Mouse (Mus musculus): ENCODE measurements around the gene Kdm8. TPM values are rescaled to one million over a fixed set of nuclear protein-coding genes. Genes with fewer than 3 reads are reported as not detected.
"Not testable (repeated sequence)": the region's sequence is repeated elsewhere in the genome, so short reads cannot be mapped to it uniquely, and the experiment has no call there.

Kdm8 gene
- polyA plus RNA-seq, 1 experiment from 2014 or later = 5.4 TPM

DNA sequence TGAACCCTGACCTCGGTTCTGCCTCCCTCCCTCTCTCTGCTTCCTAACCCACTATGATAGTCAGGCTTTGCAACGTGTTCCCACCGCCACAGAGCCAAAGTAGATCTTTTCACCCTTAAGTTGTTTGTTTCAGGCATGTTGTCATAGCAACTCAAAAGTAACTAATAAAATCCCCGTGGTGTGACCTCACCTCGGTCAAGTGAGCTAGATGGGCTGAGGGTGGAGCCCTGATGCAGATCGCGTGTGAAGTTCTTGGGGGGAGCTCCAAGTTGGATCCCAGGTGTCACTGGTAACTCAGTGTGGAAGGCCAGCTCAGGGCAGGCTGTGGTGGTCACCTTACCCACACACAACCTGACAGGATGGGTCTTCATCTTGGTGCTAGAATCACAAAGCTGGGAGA, 16.1 kb upstream of the Kdm8 start:
- Histone ChIP-seq H3K4me3 (no peak overlapping the region), H3K4me2 (no peak overlapping the region), H3K4me1 (replicated peaks) (no peaks in the 10 kb centered on the region), H3K9me3 (0 out of 2 replicates have a peak, but pooled peaks cover 4% of the 10 kb centered on the region), H3K9ac (no peak overlapping the region), H3K27ac (replicated peaks) (no peak overlapping the region), H3K27me3 (no peaks in the 10 kb centered on the region), H3K36me3 (no peaks in the 10 kb centered on the region)
- ATAC-seq (ENCODE audit: low FRiP score, low read depth) = no peak
- 85% methylated on average over 7 of the region's 7 CpGs for WGBS

DNA sequence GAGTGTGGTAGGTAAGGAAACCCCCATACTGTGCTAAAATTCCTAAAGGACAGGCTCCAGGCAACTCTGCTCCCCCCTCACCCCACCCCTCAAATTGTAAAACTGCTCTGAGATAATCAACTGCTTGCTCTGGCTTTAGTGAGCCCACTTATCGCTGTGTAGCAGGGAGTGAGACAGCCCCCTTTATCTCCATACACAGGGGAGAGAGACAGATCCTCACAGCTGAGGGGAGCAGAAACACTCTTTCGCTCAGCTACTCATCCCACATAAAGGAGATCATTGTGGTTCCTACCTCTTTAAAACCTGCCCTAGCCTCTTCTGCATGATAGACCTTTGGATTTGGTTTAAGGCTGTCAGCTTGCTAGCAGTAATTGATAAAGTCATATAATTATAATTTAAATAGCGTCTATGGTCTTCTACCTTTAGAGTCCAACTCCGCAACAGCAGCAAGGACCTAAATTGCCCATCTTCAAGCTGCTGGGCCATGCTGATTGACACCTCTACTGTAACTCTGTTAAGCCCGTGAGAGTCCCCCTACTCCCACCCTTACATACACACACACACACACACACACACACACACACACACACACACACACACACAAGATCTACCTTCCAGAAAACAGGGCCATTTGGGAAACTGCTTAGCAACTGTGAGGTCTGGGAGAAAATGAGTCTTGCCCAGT, 15.5 kb upstream of the Kdm8 start:
- H3K27ac ChIP-seq (replicated peaks); H3K9ac ChIP-seq; H3K4me3 ChIP-seq; H3K27me3 ChIP-seq; H3K4me1 ChIP-seq (replicated peaks); H3K9me3 ChIP-seq; H3K36me3 ChIP-seq; H3K4me2 ChIP-seq: not testable (repeated sequence)
- 81% methylated on average over 5 of the region's 5 CpGs for WGBS
- 0 out of 2 replicates have a peak, but pooled peaks have one; percentile 15 for ATAC-seq (ENCODE audit: low FRiP score, low read depth)

DNA sequence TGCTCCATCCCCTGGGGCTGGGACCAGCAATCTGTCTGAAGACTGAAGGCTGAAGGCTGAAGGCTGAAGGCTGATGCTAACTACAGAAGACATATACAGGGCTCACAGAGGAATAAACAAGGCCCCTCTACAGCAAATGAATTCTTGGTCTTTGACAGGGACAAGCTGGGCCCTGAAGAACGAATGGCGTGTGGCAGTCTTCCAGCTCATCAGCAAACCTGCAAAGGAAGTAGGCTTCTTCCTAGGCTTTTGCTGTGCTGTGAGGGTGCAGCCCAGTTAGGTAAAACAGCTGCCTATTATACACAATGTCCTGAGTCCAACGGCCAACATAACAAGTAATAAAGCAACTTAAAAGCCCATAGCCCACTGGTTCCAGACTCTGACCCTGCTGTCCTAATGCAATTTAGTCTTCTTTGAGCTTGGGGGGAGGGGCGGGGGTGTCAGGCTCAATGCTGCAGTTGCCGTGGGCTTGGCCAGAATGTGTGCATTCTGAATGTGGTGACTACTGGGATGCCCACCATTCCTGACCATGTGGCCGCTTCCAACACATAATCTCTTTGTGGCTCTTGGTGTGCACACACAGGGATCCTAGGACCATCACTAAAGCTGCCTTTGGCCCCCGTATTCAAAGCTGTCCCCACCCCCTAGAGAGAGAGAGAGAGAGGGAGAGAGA, 14.2 kb upstream of the Kdm8 start:
- Histone ChIP-seq H3K4me3 (no peak overlapping the region), H3K4me1 (replicated peaks) (no peaks in the 10 kb centered on the region), H3K27me3 (no peaks in the 10 kb centered on the region), H3K9ac (no peak overlapping the region), H3K36me3 (no peaks in the 10 kb centered on the region), H3K9me3 (0 out of 2 replicates have a peak, but pooled peaks cover 4% of the 10 kb centered on the region), H3K4me2 (no peak overlapping the region), H3K27ac (replicated peaks) (no peak overlapping the region)
- 63% methylated on average over 7 of the region's 7 CpGs for WGBS
- no peak for ATAC-seq (ENCODE audit: low FRiP score, low read depth)

DNA sequence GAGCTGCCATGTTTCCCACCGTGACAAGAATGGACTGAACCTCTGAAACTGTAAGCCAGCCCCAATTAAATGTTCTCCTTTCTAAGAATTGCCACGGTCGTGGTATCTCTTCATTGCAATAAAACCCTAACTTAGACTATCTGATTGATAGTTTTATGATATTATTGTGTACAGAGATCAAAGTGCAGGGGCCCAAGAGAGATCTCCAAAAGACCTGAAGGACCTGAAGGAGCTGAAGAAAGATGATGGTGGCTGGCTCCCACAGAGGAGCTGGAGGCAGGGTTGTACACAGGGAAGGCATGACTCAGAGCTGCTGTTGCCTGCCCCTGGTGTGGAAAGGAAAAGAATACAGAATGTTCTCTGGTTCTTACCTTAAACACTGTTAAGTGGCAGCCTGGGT, 10.6 kb upstream of the Kdm8 start:
- WGBS = 87% methylated on average over 3 of the region's 3 CpGs
- H3K27ac ChIP-seq (replicated peaks) = no peak overlapping the region
- 0 out of 2 replicates have a peak, but pooled peaks cover 4% of the 10 kb centered on the region for H3K9me3 ChIP-seq
- H3K4me1 ChIP-seq (replicated peaks) = no peaks in the 10 kb centered on the region
- H3K36me3 ChIP-seq = no peaks in the 10 kb centered on the region
- no peaks in the 10 kb centered on the region for H3K27me3 ChIP-seq
- ATAC-seq (ENCODE audit: low FRiP score, low read depth) = no peak
- no peak overlapping the region for H3K9ac ChIP-seq
- no peak overlapping the region for H3K4me3 ChIP-seq
- no peak overlapping the region for H3K4me2 ChIP-seq

GRCm38 (mm10) chr7:125434666-125435290, 9.7 kb upstream of the Kdm8 start:
- no peak overlapping the region for H3K9ac ChIP-seq
- H3K36me3 ChIP-seq = no peaks in the 10 kb centered on the region
- H3K4me2 ChIP-seq = no peak overlapping the region
- H3K27me3 ChIP-seq = no peaks in the 10 kb centered on the region
- H3K4me1 ChIP-seq (replicated peaks) = no peaks in the 10 kb centered on the region
- ATAC-seq (ENCODE audit: low FRiP score, low read depth) = no peak
- no peak overlapping the region for H3K27ac ChIP-seq (replicated peaks)
- WGBS = 33% methylated on average over 8 of the region's 8 CpGs
- no peak overlapping the region for H3K4me3 ChIP-seq
- 0 out of 2 replicates have a peak, but pooled peaks cover 4% of the 10 kb centered on the region for H3K9me3 ChIP-seq

DNA sequence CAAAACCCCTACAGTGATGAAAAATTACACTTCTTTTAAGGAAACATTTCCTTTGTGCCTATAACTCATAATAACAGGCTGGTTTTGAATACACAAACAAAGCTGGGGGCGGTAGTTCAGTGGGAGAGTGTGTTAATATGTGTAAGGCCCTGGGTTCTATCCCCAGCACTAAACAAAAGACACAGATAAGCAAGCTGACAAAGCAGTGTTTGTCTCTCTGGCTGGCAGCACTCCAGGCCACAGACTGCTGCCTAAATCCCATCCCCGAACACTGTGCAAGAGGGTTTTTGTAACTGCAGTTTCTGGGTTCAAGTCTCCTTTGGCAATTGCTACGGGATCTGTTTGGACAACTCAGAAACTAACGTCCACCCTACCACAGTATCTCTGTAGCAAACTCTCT, 2.2 kb upstream of the Kdm8 start:
- no peaks in the 10 kb centered on the region for H3K36me3 ChIP-seq
- no peak overlapping the region for H3K4me3 ChIP-seq
- H3K9ac ChIP-seq = no peak overlapping the region
- H3K27me3 ChIP-seq = no peaks in the 10 kb centered on the region
- H3K27ac ChIP-seq (replicated peaks) = no peak overlapping the region
- H3K4me2 ChIP-seq = no peak overlapping the region
- peaks cover 17% of the 10 kb centered on the region for H3K4me1 ChIP-seq (replicated peaks)
- ATAC-seq (ENCODE audit: low FRiP score, low read depth) = no peak
- no peaks in the 10 kb centered on the region for H3K9me3 ChIP-seq
- 67% methylated on average over 4 of the region's 4 CpGs for WGBS

- H3K27ac ChIP-seq (replicated peaks) = peak overlapping the region; percentile 99
- H3K36me3 ChIP-seq = no peaks in the 10 kb centered on the region
- peak overlapping the region; percentile 70 for H3K9ac ChIP-seq
- peak; percentile 27 for ATAC-seq (ENCODE audit: low FRiP score, low read depth)
- H3K4me1 ChIP-seq (replicated peaks) = peaks cover 17% of the 10 kb centered on the region
- no peaks in the 10 kb centered on the region for H3K27me3 ChIP-seq
- 23% methylated on average over 10 of the region's 10 CpGs for WGBS
- H3K4me2 ChIP-seq = peak overlapping the region; percentile 68
- no peaks in the 10 kb centered on the region for H3K9me3 ChIP-seq
- peak overlapping the region; percentile 61 for H3K4me3 ChIP-seq
Observed at GRCm38 (mm10) chr7:125444076-125444463, 406 bp upstream of the Kdm8 start.

DNA sequence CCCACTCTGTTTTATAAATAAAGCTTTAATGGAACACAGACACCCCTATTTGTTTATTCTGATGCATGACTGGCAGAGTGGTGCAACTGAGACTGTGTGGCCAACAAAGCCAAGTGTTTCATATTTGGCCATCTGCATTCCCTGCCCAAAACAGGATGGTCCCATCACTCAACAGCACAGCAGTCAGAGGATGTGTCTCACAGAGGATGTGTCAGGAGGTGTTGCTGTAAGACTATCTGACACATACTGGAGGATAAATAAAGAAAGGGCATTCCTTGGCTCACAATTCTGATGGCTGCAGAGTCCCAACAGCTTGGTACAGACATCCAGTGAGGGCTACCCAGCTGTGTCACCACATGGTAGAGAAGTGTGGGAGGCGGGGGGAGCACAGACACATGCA, 6.2 kb downstream of the Kdm8 start:
- WGBS = 96% methylated on average over 1 of the region's 1 CpGs
- no peak for ATAC-seq (ENCODE audit: low FRiP score, low read depth)

DNA sequence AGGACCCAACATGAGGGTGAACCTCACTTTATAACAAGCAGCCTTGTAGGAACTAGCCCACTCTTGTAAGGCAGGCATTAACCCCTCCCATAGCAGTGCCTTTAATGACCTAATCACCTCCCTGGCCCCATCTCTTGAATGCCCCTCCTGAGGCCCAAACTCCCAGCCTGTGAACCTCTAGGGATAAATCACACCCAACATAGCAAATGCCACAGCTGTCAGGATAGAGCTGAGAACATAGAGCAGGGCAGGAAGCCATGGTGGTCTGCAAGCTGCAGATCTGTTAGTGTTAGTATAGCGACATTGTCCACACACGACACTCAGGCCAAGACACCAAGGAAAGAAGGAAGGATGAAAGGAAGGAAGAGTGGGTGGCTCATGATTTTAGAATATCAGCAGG, 6.6 kb downstream of the Kdm8 start:
- no peaks in the 10 kb centered on the region for H3K27me3 ChIP-seq
- H3K9ac ChIP-seq = no peak overlapping the region
- 83% methylated on average over 2 of the region's 2 CpGs for WGBS
- H3K9me3 ChIP-seq = no peaks in the 10 kb centered on the region
- H3K4me3 ChIP-seq = no peak overlapping the region
- H3K4me1 ChIP-seq (replicated peaks) = no peaks in the 10 kb centered on the region
- no peaks in the 10 kb centered on the region for H3K36me3 ChIP-seq
- no peak overlapping the region for H3K27ac ChIP-seq (replicated peaks)
- no peak for ATAC-seq (ENCODE audit: low FRiP score, low read depth)
- no peak overlapping the region for H3K4me2 ChIP-seq

More for the DNA sequence above, 6.2 kb downstream of the Kdm8 start:
- Histone ChIP-seq H3K27me3 (no peaks in the 10 kb centered on the region), H3K4me3 (no peak overlapping the region), H3K4me1 (replicated peaks) (peaks cover under 1% of the 10 kb centered on the region), H3K9me3 (no peaks in the 10 kb centered on the region), H3K9ac (no peak overlapping the region), H3K36me3 (no peaks in the 10 kb centered on the region), H3K4me2 (no peak overlapping the region), H3K27ac (replicated peaks) (no peak overlapping the region)

DNA sequence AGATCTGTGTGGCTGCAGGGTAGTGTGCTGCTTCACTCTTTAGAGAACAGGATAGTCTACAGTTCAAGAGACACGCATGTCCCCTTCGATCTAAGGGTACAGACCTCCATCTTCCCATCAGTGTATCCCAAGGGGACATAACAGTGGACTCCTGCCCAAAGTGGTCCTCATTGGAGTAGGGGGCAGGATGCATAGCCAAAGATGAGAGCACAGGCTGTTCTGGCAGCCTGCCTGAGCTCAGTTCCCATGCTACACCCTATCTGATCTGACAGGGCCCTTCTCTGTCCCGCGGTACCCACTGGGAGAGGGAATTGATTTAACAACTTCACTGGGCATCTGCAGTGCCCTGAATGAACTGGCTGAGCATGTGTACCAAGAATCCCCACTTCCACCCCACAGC, 9.2 kb downstream of the Kdm8 start:
- Histone ChIP-seq H3K4me3 (no peak overlapping the region), H3K9ac (no peak overlapping the region), H3K36me3 (no peaks in the 10 kb centered on the region)

GRCm38 (mm10) chr7:125462200-125462599, 17.7 kb downstream of the Kdm8 start:
- 46% methylated on average over 2 of the region's 2 CpGs for WGBS
- no peak overlapping the region for H3K4me3 ChIP-seq
- H3K36me3 ChIP-seq = peaks cover 10% of the 10 kb centered on the region
- no peaks in the 10 kb centered on the region for H3K27me3 ChIP-seq
- ATAC-seq (ENCODE audit: low FRiP score, low read depth) = no peak
- H3K9ac ChIP-seq = no peak overlapping the region
- no peaks in the 10 kb centered on the region for H3K4me1 ChIP-seq (replicated peaks)
- H3K27ac ChIP-seq (replicated peaks) = no peak overlapping the region
- H3K4me2 ChIP-seq = no peak overlapping the region
- H3K9me3 ChIP-seq = no peaks in the 10 kb centered on the region

More for the DNA sequence above, 9.2 kb downstream of the Kdm8 start:
- no peak for ATAC-seq (ENCODE audit: low FRiP score, low read depth)
- Histone ChIP-seq H3K27ac (replicated peaks) (no peak overlapping the region), H3K4me2 (no peak overlapping the region), H3K4me1 (replicated peaks) (no peaks in the 10 kb centered on the region), H3K27me3 (no peaks in the 10 kb centered on the region), H3K9me3 (no peaks in the 10 kb centered on the region)
- 86% methylated on average over 4 of the region's 4 CpGs for WGBS

- 32% methylated on average over 5 of the region's 5 CpGs for WGBS
- Histone ChIP-seq H3K36me3 (peaks cover 27% of the 10 kb centered on the region), H3K4me3 (no peak overlapping the region), H3K9ac (no peak overlapping the region), H3K27me3 (no peaks in the 10 kb centered on the region), H3K27ac (replicated peaks) (no peak overlapping the region), H3K9me3 (no peaks in the 10 kb centered on the region), H3K4me1 (replicated peaks) (peaks cover 7% of the 10 kb centered on the region; the same call in 1 of the 2 replicates), H3K4me2 (no peak overlapping the region)
- peak; percentile 25; the same call in 1 of the 2 replicates for ATAC-seq (ENCODE audit: low FRiP score, low read depth)
Observed at GRCm38 (mm10) chr7:125469937-125470336, 25.5 kb downstream of the Kdm8 start.

Measured in hindbrain, embryonic 15.5 days (tissue).